Mouse (Mus musculus): ENCODE measurements around the gene Ift140.
A peak's percentile ranks its signal among the peaks of the same experiment; 100 is the strongest.
"Not testable (repeated sequence)": the region's sequence is repeated elsewhere in the genome, so short reads cannot be mapped to it uniquely, and the experiment has no call there.

Gene Ift140

DNA sequence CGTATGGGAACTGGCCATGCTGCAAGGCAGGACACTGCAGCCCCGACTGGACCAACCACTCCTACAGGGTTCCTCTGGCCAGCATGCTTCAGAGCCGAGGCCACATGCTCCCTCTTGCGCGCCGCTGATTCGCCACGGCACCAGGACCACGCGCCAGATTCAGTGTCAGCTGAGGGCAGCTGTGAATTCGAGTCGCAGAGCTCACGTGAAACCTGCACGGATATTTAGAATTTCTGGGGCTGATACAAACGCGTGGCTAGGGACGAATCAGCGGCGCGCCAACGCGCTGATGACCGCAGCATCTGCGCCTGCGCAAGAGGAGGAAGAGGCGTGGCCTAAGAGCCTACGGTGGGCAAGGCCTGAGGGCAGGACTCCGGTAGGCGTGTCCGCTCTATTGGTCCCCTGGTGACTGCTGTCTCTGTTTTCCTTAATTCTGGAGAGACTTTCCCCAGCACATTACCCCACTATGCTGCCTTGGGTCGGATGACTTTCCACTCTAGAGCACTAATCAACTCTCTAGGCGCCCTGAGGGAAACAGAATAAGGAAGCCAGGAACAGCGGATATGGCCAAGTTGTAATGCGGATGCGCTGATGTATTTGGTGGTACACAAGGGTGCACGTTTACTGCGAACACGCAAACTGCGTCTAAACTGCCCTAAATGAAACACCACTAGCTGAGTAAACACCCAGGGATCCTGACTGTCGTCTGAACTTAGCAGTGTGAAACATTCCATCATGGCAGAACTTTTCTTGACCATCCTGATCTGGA, 100.0 kb downstream of the Ift140 start, which contains the start of gene Telo2:
Gene Telo2 (minus strand): TSS at position 304 of the 769 bp plus-strand sequence.
- DNase-seq (ENCODE audit: low read depth, low spot score) = peak; percentile 96

DNA sequence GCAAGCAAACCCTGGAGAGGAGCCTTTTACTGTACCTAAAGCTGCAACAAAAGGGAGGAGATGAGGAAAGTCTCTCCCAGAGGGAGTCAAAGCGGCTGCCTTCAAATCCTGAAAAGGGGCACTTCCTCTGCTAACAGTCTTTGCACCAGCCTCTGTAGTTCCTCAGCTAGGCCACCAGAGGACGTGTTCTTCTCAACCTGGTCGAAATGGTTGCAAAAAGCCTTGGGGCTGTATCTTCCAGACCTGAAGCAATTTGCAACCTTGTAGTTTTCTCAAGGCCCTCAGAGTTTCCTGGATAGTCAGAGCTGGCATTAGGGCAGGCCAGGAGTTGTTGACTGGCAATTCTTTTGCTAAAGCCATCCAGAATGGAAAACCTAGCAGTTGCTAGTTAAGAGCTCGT, 101.4 kb downstream of the Ift140 start:
- peak; percentile 37 for DNase-seq (ENCODE audit: low read depth, low spot score)

- DNase-seq (ENCODE audit: low read depth, low spot score) = no peak
Measured at GRCm38 (mm10) chr17:25120406-25120805, 104.5 kb downstream of the Ift140 start, which contains the start of gene Ptx4. Gene Ptx4 (plus strand): TSS chr17:25120760.

DNA sequence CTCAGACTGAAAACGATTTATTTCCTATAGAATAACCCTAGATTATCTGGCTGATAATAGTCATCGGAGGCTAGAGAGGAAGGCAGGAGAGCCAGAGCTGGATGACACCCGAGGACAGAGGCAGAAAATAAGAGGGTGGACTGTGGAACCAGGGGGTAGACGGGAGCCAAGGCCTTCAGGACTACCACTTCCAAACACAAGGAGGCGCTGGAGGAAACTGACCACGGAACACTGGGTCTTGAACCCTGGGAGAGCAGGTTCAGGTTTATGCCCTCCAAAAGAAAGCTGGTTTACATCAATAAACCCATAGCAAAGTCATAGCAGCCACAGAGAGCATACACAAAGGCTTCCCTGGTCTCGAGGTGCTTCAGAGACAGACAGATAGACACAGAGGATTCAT, 108.1 kb downstream of the Ift140 start:
- DNase-seq (ENCODE audit: low read depth, low spot score) = no peak

DNA sequence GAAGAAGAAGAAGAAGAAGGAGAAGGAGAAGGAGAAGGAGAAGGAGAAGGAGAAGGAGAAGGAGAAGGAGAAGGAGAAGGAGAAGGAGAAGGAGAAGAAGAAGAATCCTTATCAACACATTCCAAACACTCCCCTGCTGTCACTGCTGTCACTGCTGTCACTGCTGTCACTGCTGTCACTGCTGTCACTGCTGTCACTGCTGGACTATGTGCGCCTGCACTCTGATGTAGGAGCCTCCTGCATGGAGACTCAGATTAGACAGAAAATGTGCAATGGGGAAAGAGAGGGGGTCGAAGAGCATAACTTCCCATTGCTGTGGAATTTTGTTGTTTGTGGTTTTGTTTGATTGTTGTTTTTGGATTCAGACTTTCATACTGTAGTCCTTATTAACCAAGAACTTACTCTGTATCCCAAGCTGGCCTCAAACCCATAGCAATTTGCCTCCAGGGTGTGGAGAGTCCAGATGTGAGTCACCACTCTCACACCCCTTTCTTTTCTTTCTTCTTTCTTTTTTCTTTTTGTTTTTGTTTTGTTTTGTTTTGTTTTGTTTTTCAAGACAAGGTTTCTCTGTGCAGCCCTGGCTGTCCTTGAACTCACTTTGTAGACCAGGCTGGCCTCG, 109.7 kb downstream of the Ift140 start:
- not testable (repeated sequence) for DNase-seq (ENCODE audit: low read depth, low spot score)

- peak; percentile 79 for DNase-seq (ENCODE audit: low read depth, low spot score)
Measured at GRCm38 (mm10) chr17:25127079-25127478, 111.2 kb downstream of the Ift140 start.

DNA sequence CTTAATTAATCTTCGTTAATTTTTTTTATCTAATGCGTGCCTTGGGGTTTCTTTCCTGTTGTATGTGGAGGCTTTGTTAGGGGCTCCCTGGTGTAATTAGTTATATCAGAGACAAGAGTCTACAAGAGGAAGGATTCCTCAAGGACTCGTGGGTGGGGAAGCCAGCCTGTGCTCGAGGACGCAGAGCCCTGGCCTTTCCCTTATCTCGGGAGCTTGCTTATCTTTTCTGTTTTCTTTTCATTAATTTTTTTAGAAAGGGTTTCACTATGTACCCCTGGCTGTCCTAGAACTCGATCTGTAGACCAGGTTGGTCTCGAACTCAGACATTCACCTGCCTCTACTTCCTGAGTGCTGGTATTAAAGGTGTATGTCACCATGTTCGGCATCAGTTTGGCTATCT, 111.8 kb downstream of the Ift140 start:
- no peak for DNase-seq (ENCODE audit: low read depth, low spot score)

DNA sequence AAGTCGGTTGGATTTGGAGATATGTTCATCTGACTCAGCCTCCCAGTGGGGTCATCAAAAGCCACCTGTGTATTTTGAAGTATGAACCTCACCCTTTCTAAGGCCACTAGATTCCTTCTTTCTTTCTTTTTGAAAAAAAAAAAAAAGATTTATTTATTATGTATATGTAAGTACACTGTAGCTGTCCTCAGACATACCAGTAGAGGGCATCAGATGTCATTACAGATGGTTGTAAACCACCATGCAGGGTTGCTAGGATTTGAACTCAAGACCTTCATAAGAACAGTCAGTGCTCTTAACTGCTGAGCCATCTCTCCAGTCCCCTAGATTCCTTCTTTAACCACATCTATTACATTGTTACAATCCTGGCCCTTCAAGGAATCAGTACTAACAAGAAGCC, 114.2 kb downstream of the Ift140 start:
- DNase-seq (ENCODE audit: low read depth, low spot score) = no peak

- DNase-seq (ENCODE audit: low read depth, low spot score) = peak; percentile 97
Measured at GRCm38 (mm10) chr17:25133275-25133698, 117.4 kb downstream of the Ift140 start, which contains the start of gene Clcn7. Gene Clcn7 (plus strand): TSS chr17:25133391.

DNA sequence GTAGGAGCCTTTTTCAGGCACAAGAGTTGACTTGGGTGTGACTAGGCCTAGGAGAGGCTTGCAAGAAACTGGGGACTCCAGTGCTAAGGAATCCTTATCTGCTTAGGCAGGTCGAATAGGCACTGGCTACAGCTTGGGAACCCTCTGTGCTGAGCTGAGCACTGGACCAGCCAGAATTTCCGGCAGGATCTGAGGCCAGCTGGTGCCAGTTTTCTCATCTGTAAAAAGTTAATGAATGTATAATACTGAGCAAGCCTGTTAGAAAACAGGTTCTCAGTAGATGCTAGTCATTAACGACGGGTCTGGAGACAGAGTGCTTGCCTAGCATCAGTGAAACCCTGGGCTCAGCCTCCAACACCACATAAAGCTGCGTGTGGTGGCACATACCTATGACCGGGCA, 119.7 kb downstream of the Ift140 start:
- DNase-seq (ENCODE audit: low read depth, low spot score) = no peak

DNA sequence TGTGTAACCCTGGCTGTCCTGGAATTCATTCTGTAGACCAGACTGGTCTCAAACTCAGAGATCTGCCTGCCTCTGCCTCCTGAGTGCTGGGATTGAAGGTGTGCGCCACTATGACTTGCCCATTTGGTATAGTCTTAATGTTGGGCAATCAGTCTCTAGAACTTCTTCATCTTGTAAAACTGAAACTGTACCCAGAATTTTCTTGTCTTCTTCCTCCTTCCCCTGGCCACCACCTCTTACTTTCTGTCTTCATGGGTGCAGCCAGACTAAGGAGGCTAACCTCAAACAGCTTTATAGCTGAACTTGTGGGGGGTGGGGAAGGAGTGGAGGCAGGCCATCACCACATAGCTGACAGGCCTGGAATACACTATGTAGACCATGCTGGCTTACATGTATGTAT, 122.9 kb downstream of the Ift140 start:
- DNase-seq (ENCODE audit: low read depth, low spot score) = no peak

GRCm38 (mm10) chr17:25139960-25140359, 124.1 kb downstream of the Ift140 start:
- DNase-seq (ENCODE audit: low read depth, low spot score) = peak; percentile 12
